ENCODE assay signal across 8 mouse cellular contexts in the genomic region with DNA sequence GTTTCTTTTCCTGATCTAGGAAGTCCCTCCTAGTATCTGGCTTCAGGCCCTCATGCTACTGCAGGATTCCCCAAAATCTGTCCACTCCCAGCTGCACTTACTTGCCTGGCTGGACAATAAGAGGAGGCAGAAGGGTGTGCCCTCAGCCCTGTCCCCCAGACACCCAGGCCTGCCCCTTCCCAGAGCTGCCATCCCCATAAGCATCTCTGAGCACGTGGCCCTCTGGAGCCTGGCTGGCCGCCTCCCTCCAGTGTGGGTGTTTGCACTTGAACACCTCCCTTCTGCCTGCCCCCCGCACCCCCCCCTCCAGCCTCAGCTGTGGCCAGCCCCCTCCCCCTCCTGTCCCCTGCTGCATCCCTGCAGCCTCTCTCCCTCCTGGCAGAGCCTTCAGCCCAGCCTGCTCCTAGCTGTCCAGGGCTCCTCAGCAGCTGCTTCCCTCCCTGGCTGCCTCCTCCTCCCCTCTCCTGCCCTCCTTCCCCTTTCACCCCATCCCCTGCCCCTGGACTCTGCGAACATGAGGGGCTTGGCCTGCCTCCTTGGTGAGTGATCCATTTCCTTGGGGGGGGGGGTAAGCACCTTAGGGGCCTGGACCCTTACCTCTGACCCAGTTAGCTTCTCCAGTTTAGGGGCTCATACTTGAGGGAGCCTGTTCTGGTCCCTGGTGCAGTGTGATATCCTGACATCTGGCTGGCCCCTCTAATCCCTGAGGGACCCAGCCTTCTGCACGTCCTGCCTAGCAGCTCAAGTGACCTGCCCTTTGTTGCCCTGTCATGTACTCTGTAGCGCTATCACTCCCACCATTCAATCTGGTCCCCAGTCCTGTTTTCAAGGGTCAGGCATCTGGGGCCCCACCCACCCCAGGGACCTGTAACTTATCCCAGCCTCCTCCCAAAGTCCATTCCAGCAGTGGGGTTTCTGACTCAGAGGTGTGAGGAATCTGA. TPM values are rescaled to one million over a fixed set of nuclear protein-coding genes. Genes with fewer than 3 reads are reported as not detected.
DNase-seq lines count a peak whose midpoint lies in the region; ATAC-seq and TF ChIP-seq lines count a peak whose summit lies in the region.

A gene (plus strand): TSS at position 345 of the 941 bp plus-strand sequence.

- peaks cover 2% of the 10 kb centered on the region; the same call in 1 of the 2 replicates for H3K36me3 ChIP-seq in forebrain, embryonic 11.5 days (ENCODE audit: control insufficient read depth, insufficient read depth, low read length)
- H3K36me3 ChIP-seq in heart, postnatal 0 days (replicated peaks; ENCODE audit: control insufficient read depth, insufficient read depth, low read length): peaks cover under 1% of the 10 kb centered on the region; the same call in 1 of the 2 replicates
- no peaks in the 10 kb centered on the region for H3K36me3 ChIP-seq in liver, postnatal 0 days (replicated peaks; ENCODE audit: insufficient read depth, low read length)

- no peaks in the 10 kb centered on the region for H3K27me3 ChIP-seq in forebrain, embryonic 11.5 days (ENCODE audit: control insufficient read depth, insufficient read depth, low read length)
- no peaks in the 10 kb centered on the region for H3K27me3 ChIP-seq in heart, postnatal 0 days (ENCODE audit: control insufficient read depth, insufficient read depth, low read length)
- peaks cover 23% of the 10 kb centered on the region for H3K27me3 ChIP-seq in liver, postnatal 0 days (ENCODE audit: insufficient read depth, low read length)

- H3K9ac ChIP-seq in forebrain, embryonic 11.5 days (ENCODE audit: low read length): peak within 1 kb of the TSS; percentile 71
- no peak within 1 kb of the TSS for H3K9ac ChIP-seq in heart, postnatal 0 days (replicated peaks; ENCODE audit: low read depth, low read length)
- no peak within 1 kb of the TSS for H3K9ac ChIP-seq in liver, postnatal 0 days (replicated peaks)

- no peak within 1 kb of the TSS for H3K4me3 ChIP-seq in forebrain, embryonic 11.5 days (ENCODE audit: low read depth, low read length)
- H3K4me3 ChIP-seq in heart, postnatal 0 days (ENCODE audit: low read depth, low read length): no peak within 1 kb of the TSS
- H3K4me3 ChIP-seq in liver, postnatal 0 days (ENCODE audit: low read depth, low read length): no peak within 1 kb of the TSS

- H3K27ac ChIP-seq in forebrain, embryonic 11.5 days (ENCODE audit: low read depth, low read length): peak within 1 kb of the TSS; percentile 97
- H3K27ac ChIP-seq in heart, postnatal 0 days (ENCODE audit: low read depth): peak within 1 kb of the TSS; percentile 72
- peak within 1 kb of the TSS; percentile 11; the same call in 1 of the 2 replicates for H3K27ac ChIP-seq in liver, postnatal 0 days (ENCODE audit: low read depth)

- peaks cover 43% of the 10 kb centered on the region for H3K4me1 ChIP-seq in forebrain, embryonic 11.5 days (replicated peaks; ENCODE audit: control insufficient read depth, insufficient read depth, low read length)
- H3K4me1 ChIP-seq in heart, postnatal 0 days (ENCODE audit: control insufficient read depth, insufficient read depth): peaks cover 22% of the 10 kb centered on the region
- peaks cover 15% of the 10 kb centered on the region for H3K4me1 ChIP-seq in liver, postnatal 0 days (ENCODE audit: insufficient read depth)

- TF ChIP-seq EP300 in heart, postnatal 0 days (IDR thresholded peaks at IDR 0.05; ENCODE audit: low read depth): no peak
- TF ChIP-seq EP300 in liver, postnatal 0 days (IDR thresholded peaks at IDR 0.05; ENCODE audit: low read depth): no peak

- TF ChIP-seq CTCF in heart, postnatal 0 days (IDR thresholded peaks at IDR 0.05; ENCODE audit: low read depth): no peak
- TF ChIP-seq CTCF in liver, postnatal 0 days (IDR thresholded peaks at IDR 0.05; ENCODE audit: low read depth): no peak

- H3K4me2 ChIP-seq in forebrain, embryonic 11.5 days (ENCODE audit: low read depth, low read length, severe bottlenecking): peak within 1 kb of the TSS; percentile 18; the same call in 1 of the 2 replicates
- H3K4me2 ChIP-seq in heart, postnatal 0 days (ENCODE audit: low read depth, low read length): no peak within 1 kb of the TSS; the same call in 1 of the 2 replicates
- H3K4me2 ChIP-seq in liver, postnatal 0 days (ENCODE audit: low read depth, low read length): no peak within 1 kb of the TSS

- H3K9me3 ChIP-seq in forebrain, embryonic 11.5 days (ENCODE audit: control insufficient read depth, low read length): no peaks in the 10 kb centered on the region
- no peaks in the 10 kb centered on the region for H3K9me3 ChIP-seq in heart, postnatal 0 days (replicated peaks; ENCODE audit: control insufficient read depth, low read length)
- H3K9me3 ChIP-seq in liver, postnatal 0 days (ENCODE audit: low read length): no peaks in the 10 kb centered on the region

- WGBS in forebrain, embryonic 11.5 days: 2% methylated on average over 5 of the region's 6 CpGs
- WGBS in heart, postnatal 0 days: 15% methylated on average over 6 of the region's 6 CpGs
- WGBS in liver, postnatal 0 days (ENCODE audit: insufficient replicate concordance): 20% methylated on average over 6 of the region's 6 CpGs

- DNase-seq in right cerebral cortex, postnatal 10 days (ENCODE audit: low spot score in 2 of 2): peak; percentile 49 to 56
- DNase-seq in right cerebral cortex, adult 2 months (ENCODE audit: low spot score in 2 of 2): no peak
- DNase-seq in forebrain, embryonic 11.5 days (ENCODE audit: low spot score): peak; percentile 72
- DNase-seq in heart, postnatal 0 days (ENCODE audit: low spot score): no peak
- no peak for DNase-seq in liver, postnatal 0 days
- peak; percentile 82 for DNase-seq in skeletal muscle tissue, adult 2 months (ENCODE audit: low read depth, low spot score)
- no peak for DNase-seq in left cerebral cortex, adult 11 months (ENCODE audit: low spot score)
- no peak for DNase-seq in layer of hippocampus, adult 11-12 months (ENCODE audit: low spot score)

- ATAC-seq in forebrain, embryonic 11.5 days (replicated peaks; ENCODE audit: low FRiP score): peak; percentile 14; the same call in 1 of the 2 replicates
- peak; percentile 36 for ATAC-seq in heart, postnatal 0 days (ENCODE audit: insufficient read depth, low read depth)
- ATAC-seq in liver, postnatal 0 days: no peak

RNA-seq across cellular contexts. Expression of the gene that starts here (rescaled TPM):
- polyA plus RNA-seq in forebrain, embryonic 11.5 days (2014; fragmentation: Nextera tagmentation; extraction: Ambion mirVana): 0.79 and 0.91 TPM in 2 replicates
- 3.5 and 5.0 TPM in 2 replicates for total RNA-seq in heart, postnatal 0 days (2014; rRNA removed; ENCODE audit: low replicate concordance)
- polyA plus RNA-seq in heart, postnatal 0 days (2015; fragmentation: Nextera tagmentation; extraction: Ambion mirVana): 1.1 and 1.2 TPM in 2 replicates
- 0.06 TPM in 2 replicates for polyA plus RNA-seq in liver, postnatal 0 days (2015; fragmentation: Nextera tagmentation; extraction: Ambion mirVana)

Comparison
In these comparisons a context has a peak if more than half of its experiments do, and no peak if none do; other contexts are left out.
1. DNase-seq: peak in right cerebral cortex, postnatal 10 days (2 of 2) and skeletal muscle tissue, adult 2 months (single experiment); none in right cerebral cortex, adult 2 months (0 of 2), heart, postnatal 0 days (single experiment), liver, postnatal 0 days (single experiment), left cerebral cortex, adult 11 months (single experiment) and layer of hippocampus, adult 11-12 months (single experiment).
2. Peak in DNase-seq, ATAC-seq, H3K27ac ChIP-seq, H3K9ac ChIP-seq and H3K4me2 ChIP-seq in forebrain, embryonic 11.5 days; RNA of the gene not detected or under 1 TPM.
3. H3K27ac ChIP-seq: peak in every context shown above with its lines; median percentile 97 in forebrain, embryonic 11.5 days; 72 in heart, postnatal 0 days; 11 in liver, postnatal 0 days.